Mouse (Mus musculus) adrenal gland, adult (tissue): ENCODE measurements around the gene AA467197.

Source experiments
- DNase-seq, 2 experiments: peaks; one replicate each; pipeline ENCODE4 v3.0.0; 2022 to 2023; ENCODE audit warnings: low spot score in 1 of 2; ENCODE audit not compliant: inconsistent age in 2 of 2

Gene AA467197

DNA sequence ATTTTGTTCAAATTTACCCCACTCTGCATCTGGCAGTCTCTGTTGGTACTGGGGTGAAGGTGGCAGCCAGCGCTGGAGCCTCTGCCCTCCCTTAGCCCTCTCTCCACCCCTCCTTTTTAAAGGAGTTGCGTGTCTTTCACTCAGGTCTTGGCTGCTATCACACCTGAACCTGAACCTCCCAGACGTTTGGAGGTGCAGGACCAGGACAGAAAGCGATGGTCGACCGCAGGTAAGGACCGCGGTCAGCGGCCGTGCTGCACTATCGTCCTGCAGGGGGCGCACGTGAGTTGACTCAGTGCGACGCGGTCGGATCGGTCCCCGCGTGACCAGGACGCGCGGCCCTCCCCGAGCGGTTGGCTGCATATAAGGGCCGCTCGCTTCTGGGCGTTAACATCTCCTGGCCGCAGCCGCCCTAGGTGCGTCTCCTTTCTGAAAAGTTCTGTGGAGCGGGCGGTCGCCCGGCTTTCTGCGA lies 776 bp downstream of the AA467197 start:
- DNase-seq: peak; percentile 73 to 90

DNA sequence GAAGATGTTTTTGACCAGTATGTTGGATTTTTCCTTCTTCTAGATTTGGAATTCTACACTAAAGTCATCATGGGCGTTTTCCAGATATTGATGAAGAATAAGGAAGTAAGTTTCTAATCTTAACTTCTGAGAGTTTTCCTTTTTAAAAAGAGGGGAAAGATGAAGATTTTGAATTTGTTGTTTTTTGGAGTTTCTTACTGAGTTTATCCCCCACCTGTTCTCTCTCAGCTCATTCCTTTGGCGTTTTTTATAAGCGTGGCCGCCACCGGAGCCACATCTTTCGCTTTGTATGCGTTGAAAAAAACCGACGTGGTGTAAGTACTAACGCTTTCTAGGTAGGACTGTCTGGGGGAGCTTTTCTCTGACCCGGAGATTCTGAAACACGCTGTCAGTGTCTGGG lies 1.2 kb downstream of the AA467197 start:
- DNase-seq: no peak

DNA sequence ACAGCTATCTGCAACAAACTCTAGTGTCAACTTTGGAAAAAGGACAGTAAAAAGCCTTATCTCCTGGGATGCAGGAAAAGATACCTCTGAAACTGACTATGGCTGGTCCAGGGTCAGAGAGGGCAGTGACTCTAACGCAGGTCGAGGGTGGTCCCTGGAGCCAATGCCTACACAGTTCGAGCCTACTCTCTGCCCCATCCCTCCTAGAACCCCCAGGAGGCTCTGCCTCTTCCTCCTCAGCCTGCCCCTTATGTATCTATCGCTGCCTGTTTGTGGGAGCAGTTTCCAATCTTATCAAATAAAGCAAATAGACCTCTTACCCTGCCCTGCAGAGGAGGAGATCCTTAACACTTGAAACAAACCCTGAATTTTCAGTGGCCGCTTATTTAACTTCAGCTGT lies 1.9 kb downstream of the AA467197 start:
- no peak for DNase-seq

GRCm38 (mm10) chr2:122652096-122653084 lies 15.6 kb downstream of the AA467197 start:
- peak; percentile 31 to 66 for DNase-seq

DNA sequence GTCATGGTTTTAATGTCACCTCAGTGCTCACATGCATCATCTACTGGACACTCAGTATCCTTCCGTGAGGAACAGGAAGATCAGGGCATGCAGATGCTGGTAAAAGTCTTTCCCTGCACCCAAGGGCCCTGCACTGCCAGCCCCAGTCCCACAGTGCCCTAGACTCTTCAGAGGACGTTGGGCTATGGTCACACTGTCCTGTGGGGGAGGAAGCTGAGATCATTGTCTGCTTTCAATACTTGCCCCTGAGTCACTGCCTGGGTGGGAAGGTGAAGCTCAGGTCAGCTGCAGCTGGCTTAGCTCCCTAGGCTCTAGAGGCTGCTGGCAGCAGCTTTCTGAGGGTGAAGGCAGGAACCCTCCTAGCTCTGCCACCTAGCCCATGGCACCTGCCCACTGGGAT lies 19.3 kb downstream of the AA467197 start:
- DNase-seq: peak; percentile 57 to 61

DNA sequence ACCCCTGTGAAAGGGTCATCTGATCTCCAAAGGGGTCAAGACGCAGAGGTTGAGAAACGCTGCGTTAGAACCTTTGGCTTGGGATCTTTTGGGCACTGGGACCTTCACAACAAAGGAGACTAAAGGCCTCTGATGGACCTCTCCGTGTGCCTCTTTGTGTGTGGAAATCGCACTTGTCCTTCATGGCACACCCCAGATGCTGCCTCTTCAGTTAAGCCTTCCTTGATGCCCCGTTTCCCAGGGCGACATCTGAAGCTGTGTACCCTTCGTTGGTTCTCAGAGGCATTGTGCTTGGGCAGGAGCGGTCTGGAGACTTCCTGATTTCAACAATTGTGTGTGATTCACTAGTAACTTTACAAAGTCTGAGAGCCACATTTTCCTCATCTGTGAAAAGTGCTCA lies 20.0 kb downstream of the AA467197 start:
- no peak for DNase-seq

- DNase-seq: no peak
These were observed 21.1 kb downstream of the AA467197 start for GRCm38 (mm10) chr2:122657707-122658524.

DNA sequence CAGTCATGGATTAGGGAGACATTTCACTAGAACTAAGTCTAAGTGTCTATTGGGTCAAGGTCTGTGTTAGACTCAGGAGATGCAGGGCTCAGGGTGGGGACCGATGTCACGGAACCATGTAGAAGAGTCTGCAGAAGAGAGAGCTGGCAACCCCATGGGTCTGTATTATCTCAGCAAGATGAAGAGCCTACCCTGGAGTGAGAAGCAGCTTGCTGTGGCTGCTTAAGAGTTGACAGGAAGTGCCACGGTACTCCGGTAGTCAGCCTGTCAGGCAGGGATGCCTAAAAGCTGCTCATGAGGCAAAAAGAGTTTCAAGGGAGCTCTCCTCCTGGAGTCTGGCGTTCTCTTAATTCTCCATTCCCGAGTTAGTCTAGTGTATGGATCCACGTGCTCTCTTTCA lies 23.0 kb downstream of the AA467197 start:
- peak in 1 of 2 experiments; percentile 44 for DNase-seq

- no peak for DNase-seq
These were observed 28.6 kb downstream of the AA467197 start for GRCm38 (mm10) chr2:122665253-122665972.

GRCm38 (mm10) chr2:122665973-122666875 lies 29.4 kb downstream of the AA467197 start:
- DNase-seq: peak; percentile 25 to 78

- peak; percentile 53 to 82 for DNase-seq
These were observed 31.1 kb downstream of the AA467197 start for GRCm38 (mm10) chr2:122667856-122668255.

- no peak for DNase-seq
These were observed 34.9 kb downstream of the AA467197 start for GRCm38 (mm10) chr2:122671714-122672113.

DNA sequence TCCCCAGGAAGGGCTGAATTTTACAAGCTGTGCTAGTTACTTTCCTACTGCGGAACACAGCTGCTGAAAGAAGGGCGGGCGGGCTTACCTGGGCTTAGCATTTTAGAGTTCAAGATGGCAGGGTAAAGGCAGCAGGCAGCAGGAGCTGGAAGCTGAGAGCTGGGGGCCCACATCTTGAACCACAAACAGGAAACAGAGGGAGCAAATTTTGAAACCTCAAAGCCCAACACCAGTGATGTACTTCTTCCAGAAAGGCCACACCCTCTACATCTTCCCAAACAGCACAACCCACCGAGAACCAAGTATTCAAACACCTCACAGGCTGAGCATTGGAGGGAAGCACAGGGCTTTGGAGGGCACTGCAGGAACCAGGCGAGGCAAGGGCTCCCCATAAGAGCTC lies 36.1 kb downstream of the AA467197 start:
- DNase-seq: no peak

GRCm38 (mm10) chr2:122675126-122675525 lies 38.3 kb downstream of the AA467197 start:
- no peak for DNase-seq

GRCm38 (mm10) chr2:122681379-122682137 lies 44.8 kb downstream of the AA467197 start:
- no peak for DNase-seq

DNA sequence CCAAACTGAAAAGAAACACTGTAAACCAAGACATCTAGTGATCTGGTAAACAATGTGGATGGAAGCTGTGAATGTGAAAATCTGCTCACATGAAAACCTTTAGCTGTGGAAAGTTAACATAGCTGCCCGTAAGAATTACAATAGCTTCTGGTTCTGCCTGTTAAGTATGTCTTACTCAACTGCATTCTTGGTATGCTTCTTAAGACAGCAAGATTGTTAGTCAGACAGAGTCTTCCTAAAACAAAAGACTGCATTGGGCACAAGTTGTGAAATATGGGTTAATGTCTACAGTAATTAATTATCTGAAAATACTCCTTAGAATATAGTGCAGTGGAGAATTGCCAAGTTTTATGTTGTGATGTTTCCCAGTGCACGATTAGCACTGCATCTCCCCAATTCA lies 45.7 kb downstream of the AA467197 start:
- DNase-seq: no peak

- DNase-seq: no peak
These were observed 46.9 kb downstream of the AA467197 start for GRCm38 (mm10) chr2:122683641-122684040.

DNA sequence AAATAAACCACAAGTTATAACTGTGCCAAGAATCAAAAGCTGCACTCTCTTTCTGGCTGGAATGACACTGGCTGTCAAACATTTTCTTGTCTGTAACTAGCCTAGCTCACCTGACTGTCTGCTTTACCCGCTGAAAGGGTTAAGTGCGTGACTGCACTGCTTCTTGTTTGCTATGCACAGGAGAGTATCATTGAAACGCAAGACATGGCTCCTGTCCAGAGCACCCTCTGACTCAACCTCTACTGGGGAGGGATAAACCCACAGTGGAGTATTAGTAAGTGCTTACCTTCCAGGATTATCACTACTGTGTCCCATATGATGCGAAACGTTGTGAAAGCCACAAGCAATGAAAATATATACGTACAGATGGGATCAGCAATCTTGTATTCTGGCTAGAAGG lies 49.9 kb downstream of the AA467197 start:
- DNase-seq: peak in 1 of 2 experiments; percentile 48
